Mouse (Mus musculus) CH12.LX (cell line): Measurements from ENCODE around the gene Casz1.

Experiments used
- CTCF ChIP-seq, 2 experiments: IDR thresholded peaks in 1 of 2; conservative IDR thresholded peaks in 1 of 2; 2 replicates each; pipeline ENCODE4 v1.5.1; 2011 to 2012; ENCODE audit warnings: low read depth in 2 of 2, low read length in 2 of 2, improper control_type of control experiment in 1 of 2, inconsistent platforms in 1 of 2, mild to moderate bottlenecking in 1 of 2, moderate library complexity in 1 of 2
- POLR2A ChIP-seq: IDR thresholded peaks from 2 replicates; pipeline ENCODE4 v1.6.1; 2011; ENCODE audit warnings: low read depth, mild to moderate bottlenecking, improper control_type of control experiment, low read length

GRCm38 (mm10) chr4:148870496-148870895, 66.3 kb downstream of the Casz1 start:
- TF ChIP-seq CTCF (conservative IDR thresholded peaks at IDR 0.05 in 1 of 2, IDR thresholded peaks at IDR 0.05 in 1 of 2; ENCODE audit: low read depth in 2 of 2, low read length in 2 of 2): no peak
- no peak for TF ChIP-seq POLR2A
